Mouse (Mus musculus) bone marrow macrophage, adult 2 months (primary cell): ENCODE data around the gene Slit1.

ENCODE experiments used
- CTCF ChIP-seq: IDR thresholded peaks from 2 replicates; pipeline ENCODE4 v1.5.1; 2012; ENCODE audit warnings: low read depth, mild to moderate bottlenecking, low read length, moderate library complexity
- POLR2A ChIP-seq: IDR thresholded peaks from 2 replicates; pipeline ENCODE4 v1.6.1; 2012; ENCODE audit warnings: mild to moderate bottlenecking, low read depth, low read length, borderline replicate concordance

- no peak for TF ChIP-seq POLR2A
- TF ChIP-seq CTCF, result no peak
These were observed 55.2 kb downstream of the Slit1 start for GRCm38 (mm10) chr19:41688251-41688650.
